Mouse (Mus musculus): ENCODE measurements at regions not wholly inside any gene's neighbourhood (a gene's known extent, or its start where the extent isn't known, plus 50 kb on each side); places are given as distances from the start of the nearest gene placed in this dataset.

- TF ChIP-seq CTCF (IDR thresholded peaks at IDR 0.05; ENCODE audit: low read depth, low read length) (no peak), POLR2A (IDR thresholded peaks at IDR 0.05; ENCODE audit: borderline replicate concordance, low read depth, low read length) (no peak)
Observed at GRCm38 (mm10) chr6:118314941-118315687, 104.2 kb downstream of the Bms1 start.
